Mouse (Mus musculus): Measurements from ENCODE around the gene Ankrd17.

- TF ChIP-seq CTCF (IDR thresholded peaks at IDR 0.05; ENCODE audit: low read depth), result no peak
- no peak for TF ChIP-seq EP300 (IDR thresholded peaks at IDR 0.05; ENCODE audit: low read depth)
These were observed 166.3 kb downstream of the Ankrd17 start for GRCm38 (mm10) chr5:90199922-90200632.
